ENCODE assay signal across 1 mouse cellular context in the genomic region with DNA sequence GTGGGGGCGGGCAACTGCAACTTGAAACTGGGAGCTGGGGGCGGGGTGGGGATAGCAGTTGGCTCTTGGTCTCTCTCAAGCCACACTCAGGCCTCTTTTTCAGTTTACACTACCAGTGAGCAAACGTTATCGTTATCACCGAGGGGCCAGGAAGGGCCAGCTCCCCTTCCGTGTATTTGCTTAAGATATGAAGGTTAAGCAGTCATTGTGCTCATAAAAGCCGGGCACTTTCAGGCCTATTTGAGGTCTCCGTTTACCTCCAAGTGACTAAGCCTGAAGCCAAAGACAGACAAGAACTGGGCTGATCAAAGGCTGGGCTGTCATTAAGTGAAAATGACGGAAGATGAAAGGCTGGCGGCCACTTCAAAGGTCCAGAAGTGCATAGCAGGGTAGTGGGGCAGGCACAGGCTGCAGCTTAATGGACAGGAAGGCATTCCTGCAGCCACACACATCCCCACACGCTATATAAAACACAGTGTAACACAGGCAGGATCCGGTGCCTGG.
A peak's percentile ranks its signal among the peaks of the same experiment; 100 is the strongest.
TF ChIP-seq lines count a peak whose summit lies in the region.

No protein-coding gene starts in this region.

TF ChIP-seq in MEL, 35 proteins besides CTCF, POLR2A, EP300 and RAD21 (continued from another document):
- TF ChIP-seq JUND (IDR thresholded peaks at IDR 0.05; ENCODE audit: low read depth, low read length) (no peak), ETS1 (IDR thresholded peaks at IDR 0.05; ENCODE audit: low read depth, low read length) (peak; percentile 57; the same call in 1 of the 2 replicates), POLR2AphosphoS5 (IDR thresholded peaks at IDR 0.05; ENCODE audit: borderline replicate concordance, low read depth, low read length) (no peak), USF1 (IDR thresholded peaks at IDR 0.05; ENCODE audit: low read depth, low read length) (no peak), SIN3A (IDR thresholded peaks at IDR 0.05; ENCODE audit: low read length) (peak; percentile 67), GABPA (IDR thresholded peaks at IDR 0.05; ENCODE audit: low read depth, low read length) (no peak)
